Mouse (Mus musculus): ENCODE measurements around the gene Wwp2.

- no peak for TF ChIP-seq CTCF (IDR thresholded peaks at IDR 0.05; ENCODE audit: low read depth, low read length)
- no peak for TF ChIP-seq POLR2A (IDR thresholded peaks at IDR 0.05; ENCODE audit: extremely low read depth, insufficient read depth, low read length)
These were observed 146.0 kb downstream of the Wwp2 start for GRCm38 (mm10) chr8:107582136-107582535.
